Mouse (Mus musculus) liver, embryonic 11.5 days (tissue): Measurements from ENCODE around the gene Aip. TPM values are rescaled to one million over a fixed set of nuclear protein-coding genes. Genes with fewer than 3 reads are reported as not detected.
A peak's percentile ranks its signal among the peaks of the same experiment; 100 is the strongest.
"Not testable (repeated sequence)": the region's sequence is repeated elsewhere in the genome, so short reads cannot be mapped to it uniquely, and the experiment has no call there.

Experiments
- ATAC-seq: fragments of 200-750 bp; cut with Nextera tagmentation; replicated peaks from 2 replicates; pipeline ENCODE4 v1.8.0; 2017; ENCODE audit warnings: moderate number of reproducible peaks, mild to moderate bottlenecking, moderate TSS enrichment, moderate library complexity; ENCODE audit not compliant: low FRiP score
- DNase-seq: peaks from one replicate; pipeline ENCODE4 v3.0.0-alpha.2; 2017; ENCODE audit warnings: low spot score
- H3K27ac ChIP-seq: fragments of 300-500 bp; sonication (generic); 2 replicates; pipeline ENCODE4 v1.5.1; 2014; ENCODE audit warnings: mild to moderate bottlenecking, low read depth, low read length, control low read depth
- H3K27me3 ChIP-seq: fragments of 300-500 bp; sonication (generic); replicated peaks from 2 replicates; pipeline ENCODE4 v1.6.1; 2014; ENCODE audit warnings: low read length, mixed read lengths; ENCODE audit not compliant: control insufficient read depth, insufficient read depth
- H3K36me3 ChIP-seq: fragments of 300-500 bp; sonication (generic); 2 replicates; pipeline ENCODE4 v1.6.1; 2014; ENCODE audit warnings: mild to moderate bottlenecking, low read length, moderate library complexity, mixed read lengths; ENCODE audit not compliant: control insufficient read depth, insufficient read depth
- H3K4me1 ChIP-seq: fragments of 300-500 bp; sonication (generic); replicated peaks from 2 replicates; pipeline ENCODE4 v1.6.1; 2014; ENCODE audit warnings: low read length, mixed read lengths; ENCODE audit not compliant: control insufficient read depth, insufficient read depth
- H3K4me2 ChIP-seq: fragments of 300-500 bp; sonication (generic); 2 replicates; pipeline ENCODE4 v1.6.1; 2014; ENCODE audit warnings: mild to moderate bottlenecking, control low read depth, moderate library complexity
- H3K4me3 ChIP-seq: fragments of 300-500 bp; sonication (generic); 2 replicates; pipeline ENCODE4 v1.5.1; 2014; ENCODE audit warnings: low read depth, low read length, control low read depth
- H3K9ac ChIP-seq: fragments of 300-500 bp; sonication (generic); 2 replicates; pipeline ENCODE4 v1.6.1; 2014; ENCODE audit warnings: low read depth, low read length, control low read depth
- H3K9me3 ChIP-seq: fragments of 300-500 bp; sonication (generic); 2 replicates; pipeline ENCODE4 v1.6.1; 2016; ENCODE audit warnings: low read length, inconsistent platforms, mixed read lengths; ENCODE audit not compliant: control insufficient read depth
- WGBS: fragments of 180-500 bp; shearing (Covaris S2); extraction: QIAGEN DNeasy Blood & Tissue Kit; methylation state at CpG from one replicate; pipeline ENCODE4 v1.1.7; 2014; 5-methylcytosine and 5-hydroxymethylcytosine counted together
- polyA plus RNA-seq: library from polyadenylated mRNA; unstranded; fragments of >200 nt; fragmentation: Nextera tagmentation; extraction: Ambion mirVana; gene quantifications from 2 replicates; pipeline ENCODE4 v1.2.1, GENCODE M21; 2014

The Aip gene
- polyA plus RNA-seq, 1 experiment from 2014 or later, result 56.2 TPM

DNA sequence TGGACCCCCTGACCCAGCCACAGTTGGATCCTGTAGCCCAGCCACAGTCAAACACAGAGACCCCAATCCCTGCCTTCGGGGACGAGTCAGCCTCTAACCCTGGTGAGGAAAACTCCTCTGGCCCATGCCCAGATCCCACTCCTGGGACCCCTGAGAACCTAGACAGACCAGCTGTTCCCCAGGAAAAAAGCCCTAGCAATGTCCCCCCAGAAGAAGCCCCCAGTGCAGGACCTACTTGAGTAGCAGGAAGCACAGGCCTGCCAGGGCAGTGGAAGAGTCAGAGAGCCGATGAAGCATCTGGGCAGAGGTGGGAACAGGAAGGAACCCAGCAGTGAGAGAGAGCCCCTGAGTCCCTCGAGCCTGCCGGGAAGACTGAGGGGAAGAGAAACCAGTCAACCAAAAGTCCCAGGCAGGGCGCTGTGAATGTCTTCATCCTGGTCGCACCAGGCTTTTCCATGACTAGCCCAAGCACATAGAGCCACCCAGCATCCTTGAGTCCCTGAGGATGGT lies 18.2 kb upstream of the Aip start, which contains the start of gene Cabp4:
Cabp4 (minus strand) TSS at position 275 of the 510 bp plus-strand sequence.
- Histone ChIP-seq H3K27me3 (peaks cover 4% of the 10 kb centered on the region; the same call in 1 of the 2 replicates), H3K27ac (no peak within 1 kb of the TSS), H3K4me2 (no peak within 1 kb of the TSS), H3K4me3 (no peak within 1 kb of the TSS), H3K9ac (no peak within 1 kb of the TSS), H3K36me3 (no peaks in the 10 kb centered on the region), H3K4me1 (peaks cover 10% of the 10 kb centered on the region), H3K9me3 (no peaks in the 10 kb centered on the region)
- ATAC-seq (no peak), DNase-seq (no peak)
- WGBS, result 71% methylated on average over 7 of the region's 7 CpGs

DNA sequence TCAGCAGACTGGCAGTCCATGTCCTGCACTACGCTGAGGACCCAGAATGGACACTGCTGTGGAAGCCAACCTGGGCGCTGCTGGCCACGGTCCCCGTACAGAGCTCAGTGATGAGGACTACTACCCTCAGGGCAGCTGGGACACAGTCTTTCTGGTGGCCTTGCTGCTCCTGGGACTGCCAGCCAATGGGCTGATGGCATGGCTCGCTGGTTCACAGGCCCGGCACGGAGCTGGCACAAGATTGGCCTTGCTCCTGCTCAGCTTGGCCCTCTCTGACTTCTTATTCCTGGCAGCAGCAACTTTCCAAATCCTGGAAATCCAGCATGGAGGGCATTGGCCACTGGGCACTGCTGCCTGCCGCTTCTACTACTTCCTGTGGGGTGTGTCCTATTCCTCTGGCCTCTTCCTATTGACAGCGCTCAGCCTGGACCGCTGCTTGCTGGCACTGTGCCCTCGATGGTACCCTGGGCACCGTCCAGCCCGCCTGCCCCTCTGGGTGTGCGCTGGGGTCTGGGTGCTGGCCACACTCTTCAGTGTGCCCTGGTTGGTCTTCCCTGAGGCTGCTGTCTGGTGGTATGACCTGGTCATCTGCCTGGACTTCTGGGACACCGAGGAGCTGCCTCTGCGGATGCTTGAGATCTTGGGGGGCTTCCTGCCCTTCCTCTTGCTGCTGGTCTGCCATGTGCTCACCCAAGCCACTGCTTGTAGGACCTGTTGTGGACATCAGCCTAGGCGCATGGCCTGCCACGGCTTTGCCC lies 16.9 kb upstream of the Aip start:
- no peaks in the 10 kb centered on the region for H3K9me3 ChIP-seq

DNA sequence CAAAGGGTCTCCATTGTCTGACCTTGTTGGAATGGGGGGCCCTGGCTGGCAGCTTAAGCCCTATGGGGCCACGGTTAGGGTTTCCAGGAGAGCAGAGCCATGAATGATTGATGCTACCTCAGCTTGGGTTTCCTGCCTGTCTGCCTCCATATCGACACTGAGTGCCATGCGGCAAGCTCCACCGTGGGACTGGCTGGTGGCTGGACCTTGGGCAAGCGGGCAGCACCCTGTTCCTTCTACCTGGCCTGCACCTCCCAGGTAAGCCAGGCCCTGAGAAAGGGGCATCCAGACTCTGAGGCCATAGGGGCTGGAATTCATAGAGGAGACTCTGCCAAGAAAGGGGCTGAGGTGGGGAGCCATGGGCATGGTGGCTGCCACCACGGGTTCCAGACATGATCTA lies 14.5 kb upstream of the Aip start:
- 71% methylated on average over 6 of the region's 6 CpGs for WGBS

More for the DNA sequence above, 16.9 kb upstream of the Aip start:
- WGBS, result 85% methylated on average over 18 of the region's 18 CpGs
- no peak for DNase-seq
- H3K4me2 ChIP-seq, result no peak overlapping the region
- no peak overlapping the region for H3K27ac ChIP-seq
- no peak overlapping the region for H3K9ac ChIP-seq
- peaks cover 3% of the 10 kb centered on the region for H3K4me1 ChIP-seq
- H3K36me3 ChIP-seq, result no peaks in the 10 kb centered on the region
- ATAC-seq, result no peak
- H3K4me3 ChIP-seq, result no peak overlapping the region
- H3K27me3 ChIP-seq, result peaks cover 4% of the 10 kb centered on the region; the same call in 1 of the 2 replicates

DNA sequence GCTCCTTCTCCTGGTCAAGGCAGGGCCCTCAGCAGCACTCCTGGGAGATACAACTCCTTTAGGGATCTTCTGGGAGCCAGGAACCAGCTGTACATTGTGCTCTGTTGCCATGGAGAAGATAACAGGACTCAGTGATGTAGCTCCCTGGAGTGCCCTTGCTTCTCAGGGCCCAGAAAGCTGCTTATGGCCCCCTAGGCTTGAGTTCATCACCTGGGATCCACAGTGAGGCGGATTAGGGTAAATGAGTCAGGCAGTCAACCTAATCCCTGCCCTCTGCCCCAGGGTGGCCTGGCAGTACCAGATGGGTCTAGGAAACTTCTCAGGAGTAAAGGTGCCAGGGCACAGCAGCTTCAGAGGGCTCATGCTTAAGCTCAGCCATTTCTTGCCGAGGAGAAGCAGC lies 13.8 kb upstream of the Aip start, which contains the start of gene Gpr152:
Gpr152 (plus strand) TSS at position 342 of the 400 bp plus-strand sequence.
- H3K36me3 ChIP-seq, result no peaks in the 10 kb centered on the region

More for the DNA sequence above, 14.5 kb upstream of the Aip start:
- DNase-seq, result no peak
- no peak overlapping the region for H3K4me2 ChIP-seq
- H3K9ac ChIP-seq, result no peak overlapping the region
- no peak for ATAC-seq
- H3K36me3 ChIP-seq, result no peaks in the 10 kb centered on the region
- H3K9me3 ChIP-seq, result no peaks in the 10 kb centered on the region
- H3K27ac ChIP-seq, result no peak overlapping the region
- H3K4me1 ChIP-seq, result no peaks in the 10 kb centered on the region
- no peak overlapping the region for H3K4me3 ChIP-seq
- H3K27me3 ChIP-seq, result peaks cover 4% of the 10 kb centered on the region; the same call in 1 of the 2 replicates

DNA sequence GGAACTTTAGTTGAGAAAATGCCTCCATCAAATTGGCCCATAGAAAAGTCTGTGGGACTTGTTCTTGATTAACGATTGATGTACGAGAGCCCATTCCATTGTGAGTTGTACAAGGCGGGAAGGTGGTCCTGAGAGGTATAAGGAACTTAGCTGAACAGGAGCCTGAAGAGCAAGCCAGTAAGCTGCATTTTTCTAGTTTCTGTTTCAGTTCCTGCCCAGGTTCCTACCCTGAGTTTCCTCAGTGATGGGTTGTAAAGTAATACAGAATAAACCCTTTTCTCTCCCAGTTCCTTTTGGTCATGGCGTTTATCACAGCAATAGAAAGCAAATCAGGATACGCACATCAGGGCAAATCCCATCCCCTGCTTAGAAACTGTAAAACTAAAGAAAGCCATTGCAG lies 12.3 kb upstream of the Aip start:
- Histone ChIP-seq H3K4me1 (no peaks in the 10 kb centered on the region), H3K27ac (no peak overlapping the region), H3K36me3 (no peaks in the 10 kb centered on the region; the same call in 1 of the 2 replicates), H3K9me3 (no peaks in the 10 kb centered on the region), H3K4me2 (no peak overlapping the region), H3K9ac (no peak overlapping the region), H3K4me3 (no peak overlapping the region), H3K27me3 (peaks cover 4% of the 10 kb centered on the region; the same call in 1 of the 2 replicates)
- 86% methylated on average over 5 of the region's 5 CpGs for WGBS
- ATAC-seq, result no peak
- no peak for DNase-seq

More for the DNA sequence above, 13.8 kb upstream of the Aip start, which contains the start of gene Gpr152:
- Histone ChIP-seq H3K27me3 (peaks cover 4% of the 10 kb centered on the region; the same call in 1 of the 2 replicates), H3K9ac (no peak within 1 kb of the TSS), H3K9me3 (no peaks in the 10 kb centered on the region), H3K27ac (no peak within 1 kb of the TSS), H3K4me3 (no peak within 1 kb of the TSS), H3K4me2 (no peak within 1 kb of the TSS), H3K4me1 (no peaks in the 10 kb centered on the region)
- 79% methylated on average over 2 of the region's 2 CpGs for WGBS
- no peak for DNase-seq
- ATAC-seq, result no peak

DNA sequence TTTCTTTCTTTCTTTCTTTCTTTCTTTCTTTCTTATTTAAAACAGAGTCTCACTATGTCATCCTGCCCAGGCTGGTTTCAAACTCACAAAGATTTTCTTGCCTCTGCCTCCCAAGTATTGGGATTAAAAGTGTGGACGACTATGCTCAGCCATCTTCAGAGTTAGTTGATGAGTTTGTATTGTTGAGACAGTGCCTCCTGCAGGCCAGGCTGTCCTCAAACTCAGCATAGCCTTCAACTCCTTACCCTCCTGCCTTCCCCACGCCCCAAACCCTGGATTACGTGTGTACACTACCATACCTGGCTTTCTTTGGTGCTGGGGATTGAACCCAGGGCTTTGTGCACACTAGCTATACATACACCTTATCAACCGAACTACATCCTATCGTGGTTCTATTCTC lies 10.8 kb upstream of the Aip start:
- peak; percentile 66 for ATAC-seq
- Histone ChIP-seq H3K9me3 (no peaks in the 10 kb centered on the region), H3K27me3 (peaks cover 4% of the 10 kb centered on the region; the same call in 1 of the 2 replicates), H3K4me3 (no peak overlapping the region), H3K9ac (no peak overlapping the region), H3K27ac (no peak overlapping the region), H3K4me1 (peaks cover 4% of the 10 kb centered on the region), H3K36me3 (peaks cover 9% of the 10 kb centered on the region), H3K4me2 (no peak overlapping the region)
- 73% methylated on average over 5 of the region's 5 CpGs for WGBS
- DNase-seq, result no peak

DNA sequence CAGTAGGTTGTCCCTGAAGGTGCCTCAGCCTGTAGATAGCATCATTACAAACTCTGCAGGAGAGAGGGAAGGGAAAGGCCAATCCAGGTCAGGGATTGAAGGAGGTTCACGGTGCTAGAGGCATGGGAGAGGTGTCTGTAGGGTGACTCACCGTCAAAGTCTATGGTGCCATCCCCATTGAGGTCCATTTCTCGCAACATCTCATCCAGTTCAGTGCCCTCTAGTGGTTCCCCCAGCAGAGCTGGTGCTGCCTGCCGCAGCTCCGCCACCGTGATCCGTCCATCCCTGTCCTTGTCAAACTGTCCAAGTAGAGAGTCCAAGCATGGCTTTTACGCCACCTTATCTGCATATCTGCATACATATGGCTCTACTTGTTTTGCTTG lies 10.3 kb upstream of the Aip start:
- H3K4me3 ChIP-seq, DNase-seq, H3K4me1 ChIP-seq, H3K27ac ChIP-seq, H3K9ac ChIP-seq, H3K9me3 ChIP-seq, H3K27me3 ChIP-seq: not testable (repeated sequence)
- peak overlapping the region; percentile 37; the same call in 1 of the 2 replicates for H3K4me2 ChIP-seq
- ATAC-seq, result peak; percentile 65
- peaks cover 10% of the 10 kb centered on the region for H3K36me3 ChIP-seq
- 22% methylated on average over 8 of the region's 8 CpGs for WGBS

DNA sequence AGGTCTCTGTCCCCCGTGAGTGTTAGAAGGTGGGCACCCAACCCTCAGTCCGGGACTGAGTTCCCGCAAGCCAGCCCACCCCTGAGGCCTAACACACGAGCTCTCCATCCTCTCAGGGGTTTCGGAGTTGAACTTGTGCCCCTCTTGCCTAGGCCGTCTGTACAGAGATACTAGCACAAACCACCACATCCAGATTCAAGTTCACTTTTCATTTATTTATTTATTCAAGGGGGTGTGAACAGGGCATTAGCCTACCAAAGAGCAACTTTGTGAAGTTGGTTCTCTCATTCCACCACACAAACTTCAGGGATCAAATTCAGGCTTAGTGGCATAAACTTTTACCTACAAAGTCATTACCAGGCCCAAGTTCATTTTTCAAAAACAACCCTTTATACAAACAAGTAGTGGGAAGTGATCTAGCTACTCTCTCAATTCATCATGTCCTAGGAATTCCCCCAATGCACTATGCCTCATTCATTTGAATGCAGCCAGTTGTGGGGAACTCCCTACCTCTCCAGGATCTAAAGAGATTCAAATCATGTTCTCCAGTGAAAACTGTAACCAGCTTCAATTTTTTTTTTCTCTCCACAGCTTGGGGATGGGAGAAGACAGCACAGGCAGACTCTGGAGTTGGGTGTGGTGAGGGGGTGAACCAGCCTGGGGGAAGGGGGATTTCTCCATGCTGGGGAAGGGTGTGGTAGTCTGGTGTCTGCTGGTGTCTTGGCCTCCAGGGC lies 9.7 kb upstream of the Aip start:
- Histone ChIP-seq H3K4me1 (peaks cover 14% of the 10 kb centered on the region), H3K36me3 (peaks cover 10% of the 10 kb centered on the region)
- WGBS, result 77% methylated on average over 6 of the region's 6 CpGs
- not testable (repeated sequence) for ATAC-seq, H3K9ac ChIP-seq, H3K27ac ChIP-seq, H3K27me3 ChIP-seq, H3K4me3 ChIP-seq, H3K9me3 ChIP-seq, H3K4me2 ChIP-seq, DNase-seq
